Mouse (Mus musculus): ENCODE measurements around the gene Scn2b.
A peak's percentile ranks its signal among the peaks of the same experiment; 100 is the strongest.

- TF ChIP-seq NRF1 (IDR thresholded peaks at IDR 0.05; ENCODE audit: low read depth, low read length) (no peak), CTCF (conservative IDR thresholded peaks at IDR 0.05 in 1 of 2, IDR thresholded peaks at IDR 0.05 in 1 of 2; ENCODE audit: low read depth in 2 of 2, low read length in 2 of 2) (peak; percentile 41 to 69; a peak in 2 of 4 replicates), MXI1 (IDR thresholded peaks at IDR 0.05; ENCODE audit: low read depth, low read length) (no peak), ZKSCAN1 (IDR thresholded peaks at IDR 0.05; ENCODE audit: borderline replicate concordance, low read depth, low read length) (no peak), KAT2A (IDR thresholded peaks at IDR 0.05; ENCODE audit: insufficient replicate concordance, low read length) (no peak), EP300 (IDR thresholded peaks at IDR 0.05; ENCODE audit: low read length) (no peak), SMC3 (IDR thresholded peaks at IDR 0.05; ENCODE audit: low read depth, low read length) (peak; percentile 72), NELFE (IDR thresholded peaks at IDR 0.05; ENCODE audit: low read depth, low read length) (no peak)
Observed at GRCm38 (mm10) chr9:45090811-45091210, 26.8 kb upstream of the Scn2b start.

Data from CH12.LX (cell line).